Mouse (Mus musculus) spleen, adult 10 weeks (tissue): ENCODE measurements around the gene Thpo. TPM values are rescaled to one million over a fixed set of nuclear protein-coding genes. Genes with fewer than 3 reads are reported as not detected.

Experiments used
- polyA plus RNA-seq: library from polyadenylated mRNA; stranded (reverse); fragments of 350-450 nt; fragmentation: Illumina TruSeq; extraction: RNeasy Lipid Tissue Mini Kit (QIAGEN cat#74804); gene quantifications from one replicate; pipeline ENCODE4 v1.2.3, GENCODE M21; 2015; ENCODE audit warnings: low replicate concordance; ENCODE audit not compliant: insufficient read depth

The Thpo gene
- polyA plus RNA-seq, result not detected

GRCm38 (mm10) chr16:20733731-20734730 is at the start of gene Thpo:
Gene Thpo (minus strand): TSS chr16:20734511.

GRCm38 (mm10) chr16:20732925-20733730 is 1.2 kb downstream of the Thpo start, which contains the start of gene Chrd:
Gene Chrd (plus strand): TSS chr16:20733127.

GRCm38 (mm10) chr16:20717181-20717977 is 16.9 kb downstream of the Thpo start, which contains the start of the genes Polr2h and Clcn2:
Gene Polr2h (plus strand): TSS chr16:20717665.
Gene Clcn2 (minus strand): TSS chr16:20717746.

GRCm38 (mm10) chr16:20693111-20693701 is 41.1 kb downstream of the Thpo start, which contains the start of gene Fam131a:
Gene Fam131a (plus strand): TSS chr16:20693241.

Other genes with a start within 250 kb of the Thpo start
- 44.1 TPM for gene Eif2b5, start 235.7 kb downstream of the Thpo start, polyA plus RNA-seq
- 19.2 TPM for gene Dvl3, start 217.5 kb downstream of the Thpo start, polyA plus RNA-seq
- 187 TPM for gene Ap2m1, start 199.0 kb downstream of the Thpo start, polyA plus RNA-seq
- 47.3 TPM for gene Abcf3, start 185.9 kb downstream of the Thpo start, polyA plus RNA-seq
- gene Vwa5b2, start 145.0 kb downstream of the Thpo start, polyA plus RNA-seq, result not detected
- gene Eef1akmt4, start 122.9 kb downstream of the Thpo start, polyA plus RNA-seq, result 6.3 TPM
- gene Gm49333, start 122.9 kb downstream of the Thpo start, polyA plus RNA-seq, result not detected
- gene Alg3, start 122.8 kb downstream of the Thpo start, polyA plus RNA-seq, result 9.0 TPM
- gene Camk2n2, start 113.2 kb downstream of the Thpo start, polyA plus RNA-seq, result 0.37 TPM
- not detected for gene Ece2, start 104.7 kb downstream of the Thpo start, polyA plus RNA-seq
- gene Psmd2, start 82.9 kb downstream of the Thpo start, polyA plus RNA-seq, result 125 TPM
- gene Eif4g1, start 66.2 kb downstream of the Thpo start, polyA plus RNA-seq, result 174 TPM
- 1.5 TPM for gene Fam131a, start 41.3 kb downstream of the Thpo start, polyA plus RNA-seq
- 36.2 TPM for gene Polr2h, start 16.8 kb downstream of the Thpo start, polyA plus RNA-seq
- gene Clcn2, start 16.8 kb downstream of the Thpo start, polyA plus RNA-seq, result 1.6 TPM
- gene Chrd, start 1.4 kb downstream of the Thpo start, polyA plus RNA-seq, result 0.17 TPM